Mouse (Mus musculus) small intestine, adult 2 months (tissue): ENCODE measurements around the gene Camta2.

ENCODE experiments used
- CTCF ChIP-seq: fragments of 200-500 bp; IDR thresholded peaks from 2 replicates; pipeline ENCODE4 v1.5.1; 2012; ENCODE audit warnings: low read depth, mild to moderate bottlenecking, control low read depth, inconsistent platforms, low read length, moderate library complexity, mixed read lengths; ENCODE audit not compliant: insufficient replicate concordance, insufficient read length; ENCODE audit errors: extremely low read depth
- POLR2A ChIP-seq: fragments of 200-500 bp; IDR thresholded peaks from 2 replicates; pipeline ENCODE4 v1.6.1; 2012; ENCODE audit warnings: low read depth, mild to moderate bottlenecking, control low read depth, inconsistent platforms, low read length, moderate library complexity

- TF ChIP-seq POLR2A (no peak), CTCF (no peak)
Measured at GRCm38 (mm10) chr11:70656456-70656927, 31.4 kb downstream of the Camta2 start.
